Comparison of ENCODE assay signal across 8 mouse cellular contexts in genomic region chr5:77265081-77265670, GRCm38 (mm10). TPM values are rescaled to one million over a fixed set of nuclear protein-coding genes. Genes with fewer than 3 reads are reported as not detected.
DNase-seq lines count a peak whose midpoint lies in the region; ATAC-seq and TF ChIP-seq lines count a peak whose summit lies in the region.

TSS of gene Rest (plus strand) at chr5:77265491.

- TF ChIP-seq CTCF in bone marrow, adult 2 months (IDR thresholded peaks at IDR 0.05; ENCODE audit: control insufficient read depth, insufficient read depth, low read length), result no peak
- no peak for TF ChIP-seq CTCF in liver, embryonic 14.5 days (IDR thresholded peaks at IDR 0.05; ENCODE audit: low read depth)
- TF ChIP-seq CTCF in testis, adult 2 months (IDR thresholded peaks at IDR 0.05; ENCODE audit: control insufficient read depth, insufficient read depth, insufficient replicate concordance, low read depth, low read length), result no peak

- H3K4me3 ChIP-seq in bone marrow, adult 2 months (replicated peaks; ENCODE audit: control insufficient read depth, low read depth, low read length), result peak within 1 kb of the TSS; percentile 97
- peak within 1 kb of the TSS; percentile 75 for H3K4me3 ChIP-seq in embryonic facial prominence, embryonic 14.5 days (ENCODE audit: low read depth, low read length)
- peak within 1 kb of the TSS; percentile 80 to 85 for H3K4me3 ChIP-seq in liver, embryonic 14.5 days (ENCODE audit: insufficient read depth in 1 of 2, low read depth in 2 of 2, low read length in 2 of 2)
- peak within 1 kb of the TSS; percentile 96 for H3K4me3 ChIP-seq in testis, adult 2 months (ENCODE audit: control insufficient read depth, low read depth, low read length)

- DNase-seq in CD8-positive naive resting alpha-beta T cell, adult 2 months (ENCODE audit: low read depth in 2 of 2, low spot score in 2 of 2), result peak; percentile 33 to 50
- peak; percentile 85 for DNase-seq in embryonic facial prominence, embryonic 14.5 days (ENCODE audit: low spot score)
- peak; percentile 72 to 80 for DNase-seq in heart, adult 9 months (ENCODE audit: low spot score in 2 of 2)
- DNase-seq in kidney, adult 8-10 months, result peak; percentile 85 to 89
- peak; percentile 49 to 55 (median 50) for DNase-seq in liver, embryonic 14.5 days (ENCODE audit: low read depth in 3 of 3, low spot score in 3 of 3)
- DNase-seq in naive thymus-derived CD4-positive, alpha-beta T cell, adult 2 months (ENCODE audit: low read depth), result peak; percentile 76

- H3K4me2 ChIP-seq in embryonic facial prominence, embryonic 14.5 days (ENCODE audit: low read depth, low read length), result peak within 1 kb of the TSS; percentile 70
- peak within 1 kb of the TSS; percentile 81 for H3K4me2 ChIP-seq in liver, embryonic 14.5 days (ENCODE audit: low read depth)

- H3K9me3 ChIP-seq in embryonic facial prominence, embryonic 14.5 days (ENCODE audit: control insufficient read depth, low read length), result no peaks in the 10 kb centered on the region
- H3K9me3 ChIP-seq in liver, embryonic 14.5 days (ENCODE audit: control insufficient read depth, low read length), result no peaks in the 10 kb centered on the region

- peaks cover 23% of the 10 kb centered on the region for H3K36me3 ChIP-seq in embryonic facial prominence, embryonic 14.5 days (ENCODE audit: control insufficient read depth, insufficient read depth, low read length)
- H3K36me3 ChIP-seq in liver, embryonic 14.5 days (replicated peaks; ENCODE audit: control insufficient read depth, insufficient read depth, low read depth), result no peaks in the 10 kb centered on the region
- H3K36me3 ChIP-seq in testis, adult 2 months (ENCODE audit: control insufficient read depth, insufficient read depth, low read length), result no peaks in the 10 kb centered on the region

- ATAC-seq in embryonic facial prominence, embryonic 14.5 days (ENCODE audit: low read depth), result peak; percentile 90
- ATAC-seq in liver, embryonic 14.5 days (ENCODE audit: insufficient read depth), result peak; percentile 83

- no peak for TF ChIP-seq EP300 in liver, embryonic 14.5 days (IDR thresholded peaks at IDR 0.05; ENCODE audit: low read depth)

- no peaks in the 10 kb centered on the region for H3K27me3 ChIP-seq in embryonic facial prominence, embryonic 14.5 days (replicated peaks; ENCODE audit: control insufficient read depth, insufficient read depth, low read length)
- no peaks in the 10 kb centered on the region for H3K27me3 ChIP-seq in liver, embryonic 14.5 days (ENCODE audit: control insufficient read depth, insufficient read depth, low read length)
- no peaks in the 10 kb centered on the region for H3K27me3 ChIP-seq in testis, adult 2 months (ENCODE audit: control insufficient read depth, insufficient read depth, low read length)

- peaks cover 2% of the 10 kb centered on the region; the same call in 1 of the 2 replicates for H3K4me1 ChIP-seq in bone marrow, adult 2 months (ENCODE audit: control insufficient read depth, insufficient read depth, low read length)
- H3K4me1 ChIP-seq in embryonic facial prominence, embryonic 14.5 days (ENCODE audit: control insufficient read depth, insufficient read depth, low read length), result peaks cover 9% of the 10 kb centered on the region; the same call in 1 of the 2 replicates
- peaks cover 0 to 8% of the 10 kb centered on the region in 2 experiments; a peak in 3 of 4 replicates for H3K4me1 ChIP-seq in liver, embryonic 14.5 days (replicated peaks; ENCODE audit: control insufficient read depth in 2 of 2, insufficient read depth in 2 of 2, low read length in 1 of 2)
- peaks cover 11% of the 10 kb centered on the region for H3K4me1 ChIP-seq in testis, adult 2 months (ENCODE audit: control insufficient read depth, insufficient read depth, low read length)

- peak within 1 kb of the TSS; percentile 94 for H3K9ac ChIP-seq in embryonic facial prominence, embryonic 14.5 days (ENCODE audit: low read depth, low read length)
- H3K9ac ChIP-seq in liver, embryonic 14.5 days (replicated peaks), result peak within 1 kb of the TSS; percentile 71

- peak; percentile 21; the same call in 1 of the 2 replicates for TF ChIP-seq POLR2A in bone marrow, adult 2 months (IDR thresholded peaks at IDR 0.05; ENCODE audit: borderline replicate concordance, control insufficient read depth, low read depth, low read length)
- TF ChIP-seq POLR2A in testis, adult 2 months (IDR thresholded peaks at IDR 0.05; ENCODE audit: control insufficient read depth, low read depth, low read length), result peak; percentile 52; the same call in 1 of the 2 replicates

- H3K27ac ChIP-seq in bone marrow, adult 2 months (ENCODE audit: control insufficient read depth, insufficient read depth, low read depth, low read length, poor library complexity), result peak within 1 kb of the TSS; percentile 86
- peak within 1 kb of the TSS; percentile 98 for H3K27ac ChIP-seq in embryonic facial prominence, embryonic 14.5 days (replicated peaks; ENCODE audit: low read depth, low read length)
- peak within 1 kb of the TSS; percentile 55 for H3K27ac ChIP-seq in liver, embryonic 14.5 days
- peak within 1 kb of the TSS; percentile 71 for H3K27ac ChIP-seq in testis, adult 2 months (ENCODE audit: control insufficient read depth, insufficient read depth, low read depth, low read length)

- WGBS in bone marrow, adult 2 months, result 1% methylated on average over 55 of the region's 78 CpGs
- whole genome bisulfite sequencing in embryonic facial prominence, embryonic 14.5 days, result under 1% methylated on average over 32 of the region's 78 CpGs
- WGBS in liver, embryonic 14.5 days (ENCODE audit: insufficient replicate concordance), result under 1% methylated on average over 53 of the region's 78 CpGs

RNA-seq across cellular contexts. Expression of gene Rest, which starts in this region (rescaled TPM):
- polyA plus RNA-seq in bone marrow, adult 2 months (2011; ENCODE audit: insufficient read depth, insufficient read length, low replicate concordance, missing spikeins), result 4.7 and 9.5 TPM in 2 replicates
- 35.8 and 40.4 TPM in 2 replicates for polyA plus RNA-seq in embryonic facial prominence, embryonic 14.5 days (2014; fragmentation: Nextera tagmentation; extraction: Ambion mirVana)
- polyA plus RNA-seq in liver, embryonic 14.5 days (2012; rRNA removed), result 2.6 and 3.5 TPM in 2 replicates
- 6.6 and 6.8 TPM in 2 replicates for polyA plus RNA-seq in liver, embryonic 14.5 days (2014; fragmentation: Nextera tagmentation; extraction: Ambion mirVana)
- 3.8 and 4.2 TPM in 2 replicates for polyA plus RNA-seq in testis, adult 2 months (2012; rRNA removed)

Comparison
In these comparisons a context has a peak if more than half of its experiments do, and no peak if none do; other contexts are left out.
1. Peak in every context shown above with its lines: DNase-seq, ATAC-seq, H3K4me3 ChIP-seq and H3K27ac ChIP-seq.